Mouse (Mus musculus): ENCODE measurements at regions not wholly inside any gene's neighbourhood (a gene's known extent, or its start where the extent isn't known, plus 50 kb on each side); places are given as distances from the start of the nearest gene placed in this dataset.

DNA sequence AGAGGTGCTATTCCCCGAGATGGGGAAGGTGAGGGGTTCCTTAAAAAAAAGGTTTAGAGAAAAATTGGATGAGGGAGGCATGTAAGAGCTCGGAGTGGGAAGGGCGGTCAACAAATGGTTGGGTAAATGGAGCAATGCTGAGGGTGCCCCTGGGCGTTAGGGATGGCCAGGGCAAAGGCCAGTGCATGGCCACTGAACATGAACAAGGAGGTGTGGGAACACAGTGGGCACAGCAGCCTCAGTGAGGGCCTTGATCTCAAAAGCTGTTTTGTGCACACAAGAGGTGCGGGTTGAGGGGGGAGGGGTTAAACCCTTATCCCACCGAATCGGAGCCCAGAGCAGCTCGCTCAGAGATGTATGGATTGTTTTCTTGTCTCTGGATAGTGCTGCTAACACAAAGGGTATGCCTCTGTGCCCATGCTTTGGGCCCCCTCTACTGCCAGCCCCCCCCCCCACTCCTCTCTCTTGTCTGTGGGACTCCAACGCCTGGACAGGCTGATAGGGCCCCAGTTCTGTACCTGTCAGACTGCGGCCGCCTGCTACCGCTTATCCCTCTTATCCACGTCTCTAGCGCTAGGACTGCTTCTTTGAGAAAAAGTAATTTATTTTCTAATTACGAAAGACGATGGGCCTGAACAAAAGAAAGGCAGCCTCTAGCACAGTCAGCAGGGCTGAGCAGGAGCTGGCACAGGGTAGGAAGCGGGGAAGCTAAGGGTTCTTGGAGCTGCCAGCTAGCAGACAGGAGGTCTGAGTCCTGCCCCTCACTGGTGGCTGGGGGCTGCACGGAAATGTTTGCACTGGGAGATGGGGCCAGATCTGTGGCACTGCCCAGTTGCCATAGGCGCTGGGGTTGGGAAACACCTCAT is 63.5 kb downstream of the Tpra1 start:
- TF ChIP-seq POLR2A (IDR thresholded peaks at IDR 0.05; ENCODE audit: borderline replicate concordance, extremely low read depth, low read depth, low read length) (no peak), CTCF (IDR thresholded peaks at IDR 0.05; ENCODE audit: insufficient read depth, low read length) (no peak)
